Mouse (Mus musculus): ENCODE data around the gene Lhfpl3. TPM values are rescaled to one million over a fixed set of nuclear protein-coding genes. Genes with fewer than 3 reads are reported as not detected.

Gene Lhfpl3
- polyA plus RNA-seq, 1 experiment from 2014 or later = 0.33 TPM

GRCm38 (mm10) chr5:23255816-23256418, 510.1 kb downstream of the Lhfpl3 start:
- 66% methylated on average over 3 of the region's 3 CpGs for WGBS
- Histone ChIP-seq H3K9me3 (no peaks in the 10 kb centered on the region), H3K4me3 (replicated peaks) (no peak overlapping the region), H3K4me2 (replicated peaks) (no peak overlapping the region), H3K27ac (no peak overlapping the region), H3K27me3 (replicated peaks) (no peaks in the 10 kb centered on the region), H3K4me1 (replicated peaks) (no peaks in the 10 kb centered on the region), H3K36me3 (no peaks in the 10 kb centered on the region), H3K9ac (no peak overlapping the region)
- no peak for ATAC-seq

GRCm38 (mm10) chr5:23273309-23273708, 527.5 kb downstream of the Lhfpl3 start:
- Histone ChIP-seq H3K4me2 (replicated peaks) (no peak overlapping the region), H3K36me3 (no peaks in the 10 kb centered on the region), H3K27ac (no peak overlapping the region), H3K4me3 (replicated peaks) (no peak overlapping the region), H3K4me1 (replicated peaks) (no peaks in the 10 kb centered on the region), H3K9ac (no peak overlapping the region), H3K9me3 (no peaks in the 10 kb centered on the region), H3K27me3 (replicated peaks) (no peaks in the 10 kb centered on the region)
- 67% methylated on average over 3 of the region's 3 CpGs for WGBS
- ATAC-seq = no peak

GRCm38 (mm10) chr5:23279364-23279763, 533.5 kb downstream of the Lhfpl3 start:
- WGBS = 89% methylated on average over 7 of the region's 7 CpGs
- Histone ChIP-seq H3K4me3 (replicated peaks) (no peak overlapping the region), H3K27ac (no peak overlapping the region), H3K9ac (no peak overlapping the region), H3K36me3 (no peaks in the 10 kb centered on the region), H3K4me2 (replicated peaks) (no peak overlapping the region), H3K4me1 (replicated peaks) (no peaks in the 10 kb centered on the region), H3K9me3 (no peaks in the 10 kb centered on the region), H3K27me3 (replicated peaks) (no peaks in the 10 kb centered on the region)
- no peak for ATAC-seq

GRCm38 (mm10) chr5:23284884-23285283, 539.0 kb downstream of the Lhfpl3 start:
- no peaks in the 10 kb centered on the region for H3K9me3 ChIP-seq
- H3K4me3 ChIP-seq (replicated peaks) = no peak overlapping the region
- no peak overlapping the region for H3K27ac ChIP-seq
- WGBS = 24% methylated on average over 3 of the region's 3 CpGs
- H3K36me3 ChIP-seq = no peaks in the 10 kb centered on the region
- no peaks in the 10 kb centered on the region for H3K4me1 ChIP-seq (replicated peaks)
- H3K27me3 ChIP-seq (replicated peaks) = no peaks in the 10 kb centered on the region
- ATAC-seq = no peak
- H3K4me2 ChIP-seq (replicated peaks) = no peak overlapping the region
- no peak overlapping the region for H3K9ac ChIP-seq

GRCm38 (mm10) chr5:23289149-23289548, 543.3 kb downstream of the Lhfpl3 start:
- H3K27ac ChIP-seq = no peak overlapping the region
- ATAC-seq = no peak
- H3K9me3 ChIP-seq = no peaks in the 10 kb centered on the region
- H3K4me2 ChIP-seq (replicated peaks) = no peak overlapping the region
- H3K36me3 ChIP-seq = no peaks in the 10 kb centered on the region
- no peak overlapping the region for H3K9ac ChIP-seq
- H3K4me1 ChIP-seq (replicated peaks) = no peaks in the 10 kb centered on the region
- H3K27me3 ChIP-seq (replicated peaks) = no peaks in the 10 kb centered on the region
- no peak overlapping the region for H3K4me3 ChIP-seq (replicated peaks)

Other genes starting within 250 kb of the Lhfpl3 start
- gene Orc5, start 195.6 kb upstream of the Lhfpl3 start, polyA plus RNA-seq (2015; fragmentation: Nextera tagmentation; extraction: Ambion mirVana) = 40.6 and 43.0 TPM in 2 replicates

Data from intestine, embryonic 15.5 days (tissue).